Mouse (Mus musculus): ENCODE results near the gene Sh3glb2. TPM values are rescaled to one million over a fixed set of nuclear protein-coding genes. Genes with fewer than 3 reads are reported as not detected.

The Sh3glb2 gene
- polyA plus RNA-seq, 1 experiment: 265 TPM

GRCm38 (mm10) chr2:30372726-30373125 lies 13.6 kb upstream of the Sh3glb2 start:
- no peak for DNase-seq
- Histone ChIP-seq H3K36me3 (ENCODE audit: control insufficient read depth, insufficient read depth, low read length) (peaks cover 6% of the 10 kb centered on the region; the same call in 1 of the 2 replicates), H3K4me1 (replicated peaks; ENCODE audit: control insufficient read depth, insufficient read depth, low read length) (no peaks in the 10 kb centered on the region), H3K27me3 (ENCODE audit: control insufficient read depth, insufficient read depth, low read length) (no peaks in the 10 kb centered on the region), H3K27ac (ENCODE audit: control insufficient read depth, insufficient read depth, low read length) (no peak overlapping the region), H3K4me3 (ENCODE audit: control insufficient read depth, insufficient read depth, low read length) (no peak overlapping the region)
- 97% methylated on average over 5 of the region's 5 CpGs for WGBS
- TF ChIP-seq POLR2A (IDR thresholded peaks at IDR 0.05; ENCODE audit: control insufficient read depth, extremely low read depth, insufficient read depth, low read length, poor library complexity) (no peak), CTCF (IDR thresholded peaks at IDR 0.05; ENCODE audit: borderline replicate concordance, control insufficient read depth, extremely low read depth, insufficient read depth, low read length, poor library complexity) (no peak)

- WGBS: over 99% methylated on average over 8 of the region's 8 CpGs
- Histone ChIP-seq H3K4me1 (replicated peaks; ENCODE audit: control insufficient read depth, insufficient read depth, low read length) (no peaks in the 10 kb centered on the region), H3K36me3 (ENCODE audit: control insufficient read depth, insufficient read depth, low read length) (peaks cover 6% of the 10 kb centered on the region; the same call in 1 of the 2 replicates), H3K4me3 (ENCODE audit: control insufficient read depth, insufficient read depth, low read length) (no peak overlapping the region), H3K27ac (ENCODE audit: control insufficient read depth, insufficient read depth, low read length) (no peak overlapping the region), H3K27me3 (ENCODE audit: control insufficient read depth, insufficient read depth, low read length) (no peaks in the 10 kb centered on the region)
- DNase-seq: no peak
- TF ChIP-seq POLR2A (IDR thresholded peaks at IDR 0.05; ENCODE audit: control insufficient read depth, extremely low read depth, insufficient read depth, low read length, poor library complexity): no peak
- TF ChIP-seq CTCF (IDR thresholded peaks at IDR 0.05; ENCODE audit: borderline replicate concordance, control insufficient read depth, extremely low read depth, insufficient read depth, low read length, poor library complexity): no peak
These were observed 12.4 kb upstream of the Sh3glb2 start for GRCm38 (mm10) chr2:30371544-30371943.

GRCm38 (mm10) chr2:30366203-30366602 lies 7.1 kb upstream of the Sh3glb2 start:
- Histone ChIP-seq H3K27me3 (ENCODE audit: control insufficient read depth, insufficient read depth, low read length) (no peaks in the 10 kb centered on the region), H3K36me3 (ENCODE audit: control insufficient read depth, insufficient read depth, low read length) (peaks cover 6% of the 10 kb centered on the region; the same call in 1 of the 2 replicates), H3K4me1 (replicated peaks; ENCODE audit: control insufficient read depth, insufficient read depth, low read length) (peaks cover 8% of the 10 kb centered on the region), H3K4me3 (ENCODE audit: control insufficient read depth, insufficient read depth, low read length) (no peak overlapping the region), H3K27ac (ENCODE audit: control insufficient read depth, insufficient read depth, low read length) (no peak overlapping the region)
- DNase-seq: no peak
- WGBS: 67% methylated on average over 5 of the region's 5 CpGs
- no peak for TF ChIP-seq POLR2A (IDR thresholded peaks at IDR 0.05; ENCODE audit: control insufficient read depth, extremely low read depth, insufficient read depth, low read length, poor library complexity)
- no peak for TF ChIP-seq CTCF (IDR thresholded peaks at IDR 0.05; ENCODE audit: borderline replicate concordance, control insufficient read depth, extremely low read depth, insufficient read depth, low read length, poor library complexity)

GRCm38 (mm10) chr2:30365281-30366069 lies 6.3 kb upstream of the Sh3glb2 start:
- Histone ChIP-seq H3K27me3 (ENCODE audit: control insufficient read depth, insufficient read depth, low read length) (no peaks in the 10 kb centered on the region), H3K27ac (ENCODE audit: control insufficient read depth, insufficient read depth, low read length) (no peak overlapping the region), H3K36me3 (ENCODE audit: control insufficient read depth, insufficient read depth, low read length) (peaks cover 6% of the 10 kb centered on the region; the same call in 1 of the 2 replicates), H3K4me1 (replicated peaks; ENCODE audit: control insufficient read depth, insufficient read depth, low read length) (peaks cover 8% of the 10 kb centered on the region), H3K4me3 (ENCODE audit: control insufficient read depth, insufficient read depth, low read length) (no peak overlapping the region)
- no peak for DNase-seq
- 95% methylated on average over 2 of the region's 2 CpGs for WGBS
- TF ChIP-seq CTCF (IDR thresholded peaks at IDR 0.05; ENCODE audit: borderline replicate concordance, control insufficient read depth, extremely low read depth, insufficient read depth, low read length, poor library complexity) (no peak), POLR2A (IDR thresholded peaks at IDR 0.05; ENCODE audit: control insufficient read depth, extremely low read depth, insufficient read depth, low read length, poor library complexity) (no peak)

GRCm38 (mm10) chr2:30363773-30364650 lies 4.9 kb upstream of the Sh3glb2 start, which contains the start of gene Miga2:
Gene Miga2, plus strand, starts transcription at chr2:30364233.
- DNase-seq: peak; percentile 98
- no peaks in the 10 kb centered on the region for H3K27me3 ChIP-seq (ENCODE audit: control insufficient read depth, insufficient read depth, low read length)
- no peak within 1 kb of the TSS for H3K27ac ChIP-seq (ENCODE audit: control insufficient read depth, insufficient read depth, low read length)
- under 1% methylated on average over 54 of the region's 54 CpGs for WGBS
- H3K4me1 ChIP-seq (replicated peaks; ENCODE audit: control insufficient read depth, insufficient read depth, low read length): peaks cover 8% of the 10 kb centered on the region
- peak within 1 kb of the TSS; percentile 65 for H3K4me3 ChIP-seq (ENCODE audit: control insufficient read depth, insufficient read depth, low read length)
- peaks cover 5% of the 10 kb centered on the region; the same call in 1 of the 2 replicates for H3K36me3 ChIP-seq (ENCODE audit: control insufficient read depth, insufficient read depth, low read length)
- TF ChIP-seq CTCF (IDR thresholded peaks at IDR 0.05; ENCODE audit: borderline replicate concordance, control insufficient read depth, extremely low read depth, insufficient read depth, low read length, poor library complexity) (peak; percentile 51; the same call in 1 of the 2 replicates), POLR2A (IDR thresholded peaks at IDR 0.05; ENCODE audit: control insufficient read depth, extremely low read depth, insufficient read depth, low read length, poor library complexity) (0 out of 2 replicates have a peak, but pooled peaks have one; percentile 29)

- Histone ChIP-seq H3K27me3 (ENCODE audit: control insufficient read depth, insufficient read depth, low read length) (no peaks in the 10 kb centered on the region), H3K27ac (ENCODE audit: control insufficient read depth, insufficient read depth, low read length) (no peak overlapping the region), H3K36me3 (ENCODE audit: control insufficient read depth, insufficient read depth, low read length) (no peaks in the 10 kb centered on the region), H3K4me1 (replicated peaks; ENCODE audit: control insufficient read depth, insufficient read depth, low read length) (peaks cover 17% of the 10 kb centered on the region), H3K4me3 (ENCODE audit: control insufficient read depth, insufficient read depth, low read length) (no peak overlapping the region)
- no peak for DNase-seq
- 86% methylated on average over 5 of the region's 5 CpGs for WGBS
- TF ChIP-seq CTCF (IDR thresholded peaks at IDR 0.05; ENCODE audit: borderline replicate concordance, control insufficient read depth, extremely low read depth, insufficient read depth, low read length, poor library complexity) (no peak), POLR2A (IDR thresholded peaks at IDR 0.05; ENCODE audit: control insufficient read depth, extremely low read depth, insufficient read depth, low read length, poor library complexity) (no peak)
These were observed 3.7 kb upstream of the Sh3glb2 start for GRCm38 (mm10) chr2:30362865-30363264.
